Mouse (Mus musculus) forebrain, postnatal 0 days (tissue): ENCODE measurements at regions not wholly inside any gene's neighbourhood (a gene's known extent, or its start where the extent isn't known, plus 50 kb on each side); places are given as distances from the start of the nearest gene placed in this dataset.

Experiments
- ATAC-seq: fragments of 200-750 bp; cut with Nextera tagmentation; 2 replicates; pipeline ENCODE4 v1.8.0; 2017; ENCODE audit warnings: mild to moderate bottlenecking, moderate library complexity
- DNase-seq: peaks from one replicate; pipeline ENCODE4 v3.0.0-alpha.2; 2015
- H3K27ac ChIP-seq: fragments of 300-500 bp; sonication (generic); 2 replicates; pipeline ENCODE4 v1.5.1; 2014; ENCODE audit warnings: low read depth, mild to moderate bottlenecking, antibody characterized with exemption, low read length, moderate library complexity, mixed read lengths
- H3K27me3 ChIP-seq: fragments of 300-500 bp; sonication (generic); 2 replicates; pipeline ENCODE4 v1.6.1; 2014; ENCODE audit warnings: mild to moderate bottlenecking, low read length, mixed read lengths; ENCODE audit not compliant: insufficient read depth
- H3K36me3 ChIP-seq: fragments of 300-500 bp; sonication (generic); 2 replicates; pipeline ENCODE4 v1.6.1; 2014; ENCODE audit warnings: mild to moderate bottlenecking, moderate library complexity; ENCODE audit not compliant: insufficient read depth
- H3K4me1 ChIP-seq: fragments of 300-500 bp; sonication (generic); 2 replicates; pipeline ENCODE4 v1.6.1; 2014; ENCODE audit warnings: antibody characterized with exemption; ENCODE audit not compliant: insufficient read depth
- H3K4me2 ChIP-seq: fragments of 300-500 bp; sonication (generic); 2 replicates; pipeline ENCODE4 v1.6.1; 2014; ENCODE audit warnings: low read depth, mild to moderate bottlenecking, moderate library complexity
- H3K4me3 ChIP-seq: fragments of 300-500 bp; sonication (generic); 2 replicates; pipeline ENCODE4 v1.5.1; 2014; ENCODE audit warnings: low read depth, low read length, mixed read lengths
- H3K9ac ChIP-seq: fragments of 300-500 bp; sonication (generic); 2 replicates; pipeline ENCODE4 v1.6.1; 2014; ENCODE audit warnings: mild to moderate bottlenecking
- H3K9me3 ChIP-seq: fragments of 300-500 bp; sonication (generic); 2 replicates; pipeline ENCODE4 v1.6.1; 2016; ENCODE audit warnings: low read length
- CTCF ChIP-seq: sonication (generic); IDR thresholded peaks from 2 replicates; pipeline ENCODE4 v1.5.1; 2016; ENCODE audit warnings: antibody characterized with exemption, control low read depth, low read depth
- WGBS: fragments of 180-500 bp; shearing (Covaris S2); extraction: QIAGEN DNeasy Blood & Tissue Kit; methylation state at CpG from one replicate; pipeline ENCODE4 v1.1.7; 2014; 5-methylcytosine and 5-hydroxymethylcytosine counted together

DNA sequence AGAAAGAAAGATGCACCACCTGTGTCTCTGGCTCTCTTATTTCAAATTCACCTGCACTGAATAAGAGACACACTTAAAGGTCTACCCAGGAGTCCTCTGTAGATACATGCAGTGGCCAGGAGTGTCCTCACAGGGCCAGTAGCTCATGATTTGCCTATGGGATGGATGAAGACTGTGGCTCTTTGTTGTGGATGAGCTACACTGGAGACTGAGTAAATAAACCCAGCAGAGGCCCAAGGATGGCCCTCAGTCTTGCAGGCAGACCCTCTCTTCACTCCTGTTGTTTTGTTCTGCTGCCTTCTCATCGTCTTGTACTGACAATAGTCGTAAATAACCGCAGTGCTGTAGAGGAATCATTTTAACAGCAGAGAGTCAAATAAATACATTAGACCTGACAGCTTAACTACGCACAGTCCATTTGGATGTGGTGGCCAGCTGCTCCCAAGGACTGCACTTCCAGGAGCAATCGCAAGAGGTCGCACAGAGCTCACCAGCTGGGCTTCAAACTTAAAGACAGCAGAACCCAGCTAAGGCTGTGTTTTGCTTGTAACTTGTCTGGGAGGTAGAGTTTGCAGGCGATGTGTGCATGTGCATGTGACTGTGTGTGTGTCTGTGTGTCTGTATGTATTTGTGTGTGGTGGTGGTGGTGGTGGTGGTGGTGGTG lies 328.6 kb upstream of the Camk1g start:
- Histone ChIP-seq H3K4me1 (peaks cover 6% of the 10 kb centered on the region), H3K9ac (no peak overlapping the region), H3K27me3 (no peaks in the 10 kb centered on the region), H3K27ac (no peak overlapping the region), H3K4me2 (no peak overlapping the region), H3K9me3 (no peaks in the 10 kb centered on the region), H3K36me3 (no peaks in the 10 kb centered on the region), H3K4me3 (no peak overlapping the region)
- WGBS: 7% methylated on average over 7 of the region's 7 CpGs
- peak; percentile 97 for TF ChIP-seq CTCF
- ATAC-seq (peak; percentile 73), DNase-seq (peak; percentile 91)

DNA sequence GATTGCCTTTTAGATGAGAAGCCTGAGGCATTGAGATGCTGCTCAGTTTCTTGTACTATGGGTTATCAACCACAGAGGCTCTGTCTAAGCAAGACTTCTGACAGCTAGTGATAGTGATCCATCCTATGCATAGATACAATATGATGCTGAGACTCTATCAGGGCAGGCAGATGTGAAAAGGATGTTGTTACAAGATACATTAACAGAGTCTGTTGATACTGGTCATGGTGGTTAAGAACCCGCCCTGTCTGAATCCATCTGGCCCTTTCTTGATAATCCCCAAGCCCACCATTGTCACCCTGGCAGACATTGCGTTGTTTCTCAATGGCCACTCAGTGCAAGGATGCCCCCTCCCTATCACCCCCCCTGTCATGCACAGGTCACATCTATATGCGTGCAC lies 327.8 kb upstream of the Camk1g start:
- Histone ChIP-seq H3K9ac (no peak overlapping the region), H3K9me3 (no peaks in the 10 kb centered on the region), H3K4me2 (no peak overlapping the region), H3K27me3 (no peaks in the 10 kb centered on the region), H3K36me3 (no peaks in the 10 kb centered on the region), H3K4me1 (peaks cover 5% of the 10 kb centered on the region), H3K27ac (no peak overlapping the region), H3K4me3 (no peak overlapping the region)
- DNase-seq (no peak), ATAC-seq (no peak)
- 84% methylated on average over 3 of the region's 3 CpGs for WGBS
- TF ChIP-seq CTCF: no peak

DNA sequence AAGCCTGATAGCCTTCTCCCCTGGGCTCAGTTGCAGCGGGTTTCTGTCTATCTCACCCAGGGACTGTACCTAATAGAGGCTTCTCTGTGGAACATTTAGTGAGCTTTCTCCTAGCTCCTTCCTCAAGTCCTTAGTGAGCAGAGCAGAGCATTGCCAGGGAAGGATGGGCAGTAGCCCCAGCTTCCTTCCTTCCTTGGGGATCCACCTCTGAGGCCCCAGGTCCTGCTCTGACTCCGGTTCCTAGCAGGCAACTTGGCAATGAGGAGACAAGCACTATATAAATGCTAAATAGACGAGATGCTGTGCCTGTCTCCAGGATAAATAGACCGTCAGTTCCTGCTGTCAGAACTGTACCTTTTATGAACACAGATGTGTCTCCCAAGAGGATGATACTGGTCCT lies 326.9 kb upstream of the Camk1g start:
- ATAC-seq (no peak), DNase-seq (no peak)
- Histone ChIP-seq H3K27ac (no peak overlapping the region), H3K4me3 (no peak overlapping the region), H3K36me3 (no peaks in the 10 kb centered on the region), H3K27me3 (no peaks in the 10 kb centered on the region), H3K4me1 (no peaks in the 10 kb centered on the region), H3K9me3 (no peaks in the 10 kb centered on the region), H3K9ac (no peak overlapping the region), H3K4me2 (no peak overlapping the region)
- WGBS: 38% methylated on average over 4 of the region's 4 CpGs
- TF ChIP-seq CTCF: no peak

DNA sequence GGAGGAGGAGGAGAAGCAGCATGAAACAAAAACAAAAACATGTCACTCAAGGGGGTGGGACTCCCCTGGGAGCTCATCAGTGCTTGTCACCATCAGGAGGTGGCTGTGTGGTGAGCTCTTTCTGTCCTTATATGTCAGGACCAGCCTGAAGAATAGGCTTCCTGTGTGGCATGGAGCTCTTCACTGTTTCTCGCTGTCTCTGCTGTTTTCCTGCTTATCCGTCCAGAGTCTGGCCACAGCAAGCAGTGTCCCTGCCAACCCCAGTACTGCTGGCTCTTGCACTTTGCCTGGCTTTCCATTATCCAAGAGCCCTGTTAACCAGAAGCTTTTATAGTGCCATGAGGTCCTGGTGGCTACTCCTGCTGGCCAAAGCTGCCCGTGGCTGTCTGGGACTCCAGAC lies 322.9 kb upstream of the Camk1g start:
- TF ChIP-seq CTCF: no peak
- WGBS: 42% methylated on average over 3 of the region's 3 CpGs
- DNase-seq (no peak), ATAC-seq (no peak)
- Histone ChIP-seq H3K9me3 (no peaks in the 10 kb centered on the region), H3K27ac (no peak overlapping the region), H3K9ac (no peak overlapping the region), H3K27me3 (no peaks in the 10 kb centered on the region), H3K4me2 (no peak overlapping the region), H3K4me3 (no peak overlapping the region), H3K36me3 (no peaks in the 10 kb centered on the region), H3K4me1 (no peaks in the 10 kb centered on the region)

DNA sequence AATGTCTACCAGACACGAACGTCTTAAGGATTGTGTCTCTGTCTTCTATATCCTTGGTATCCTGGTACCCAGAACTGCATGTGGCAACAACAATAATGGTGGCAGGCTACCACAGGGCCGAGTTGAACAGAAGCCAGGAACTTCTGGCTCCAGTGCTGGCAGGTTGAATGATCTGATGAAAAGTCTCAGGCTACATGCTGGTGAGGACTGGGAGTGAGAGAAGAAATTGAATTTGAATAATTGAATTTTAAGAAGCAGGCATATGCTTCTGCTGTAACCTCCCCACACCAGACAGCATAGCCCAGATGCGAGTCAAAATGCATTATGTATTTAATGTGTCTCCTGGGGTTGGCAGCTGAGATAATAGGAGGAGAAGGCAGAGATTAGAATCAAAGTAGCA lies 319.5 kb upstream of the Camk1g start:
- WGBS: 40% methylated on average over 4 of the region's 4 CpGs

DNA sequence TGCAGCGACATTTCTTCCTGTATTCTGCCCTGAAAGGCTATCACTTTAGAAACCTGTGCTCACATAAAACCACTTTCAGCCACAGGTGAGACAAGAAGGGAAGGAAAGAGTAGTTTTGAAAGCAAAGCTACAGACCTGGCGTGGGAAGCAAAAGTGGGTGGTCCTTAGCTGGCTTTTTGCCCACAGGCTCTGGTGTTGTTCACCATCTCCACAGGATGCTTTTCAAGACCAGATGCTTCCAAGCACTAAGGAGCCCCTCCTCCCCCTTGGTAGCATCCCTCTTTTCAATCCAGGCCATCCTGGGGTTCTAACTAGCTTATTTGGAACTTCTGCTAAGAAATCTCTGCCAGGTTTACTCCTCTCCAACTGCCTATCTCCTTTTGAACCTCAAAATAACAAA lies 312.8 kb upstream of the Camk1g start:
- Histone ChIP-seq H3K4me2 (no peak overlapping the region), H3K4me1 (peaks cover 7% of the 10 kb centered on the region; the same call in 1 of the 2 replicates), H3K27me3 (no peaks in the 10 kb centered on the region), H3K27ac (no peak overlapping the region), H3K36me3 (no peaks in the 10 kb centered on the region), H3K9me3 (no peaks in the 10 kb centered on the region), H3K9ac (no peak overlapping the region), H3K4me3 (no peak overlapping the region)
- ATAC-seq (no peak), DNase-seq (no peak)
- 55% methylated on average over 2 of the region's 2 CpGs for WGBS
- no peak for TF ChIP-seq CTCF

More for the DNA sequence above, 319.5 kb upstream of the Camk1g start:
- peaks cover 7% of the 10 kb centered on the region; the same call in 1 of the 2 replicates for H3K4me1 ChIP-seq
- no peaks in the 10 kb centered on the region for H3K9me3 ChIP-seq
- ATAC-seq: peak; percentile 14; the same call in 1 of the 2 replicates
- no peak for DNase-seq
- H3K9ac ChIP-seq: no peak overlapping the region
- TF ChIP-seq CTCF: no peak
- no peak overlapping the region for H3K27ac ChIP-seq
- no peak overlapping the region for H3K4me3 ChIP-seq
- no peaks in the 10 kb centered on the region for H3K27me3 ChIP-seq
- H3K4me2 ChIP-seq: no peak overlapping the region
- no peaks in the 10 kb centered on the region for H3K36me3 ChIP-seq

DNA sequence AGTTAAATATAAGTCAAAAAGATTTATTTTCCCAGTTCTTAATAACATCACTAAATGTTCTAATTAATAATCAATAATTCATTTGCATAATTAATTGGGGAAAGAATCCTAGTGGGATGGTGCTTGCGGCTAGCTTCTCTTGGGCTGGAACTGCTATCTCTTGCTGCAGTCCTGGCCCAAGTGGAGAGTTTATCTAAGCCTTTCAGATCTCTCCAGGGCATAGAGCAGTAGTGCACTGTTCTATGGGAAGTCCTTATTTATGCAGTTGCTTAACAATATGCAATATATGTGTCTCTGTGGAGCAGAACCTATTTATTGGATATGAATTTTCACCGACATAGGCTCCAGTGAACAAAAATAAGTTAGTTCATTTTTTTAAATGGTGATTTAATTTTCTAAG lies 308.4 kb upstream of the Camk1g start:
- Histone ChIP-seq H3K27ac (no peak overlapping the region), H3K4me3 (no peak overlapping the region), H3K4me2 (no peak overlapping the region), H3K4me1 (no peaks in the 10 kb centered on the region), H3K36me3 (no peaks in the 10 kb centered on the region), H3K9me3 (no peaks in the 10 kb centered on the region), H3K27me3 (no peaks in the 10 kb centered on the region), H3K9ac (no peak overlapping the region)
- 95% methylated on average over 2 of the region's 2 CpGs for WGBS
- ATAC-seq: no peak
- TF ChIP-seq CTCF: no peak
- DNase-seq: no peak
